Mouse (Mus musculus) left cerebral cortex, postnatal 4 days (tissue): ENCODE measurements around the gene Cxcr1. TPM values are rescaled to one million over a fixed set of nuclear protein-coding genes. Genes with fewer than 3 reads are reported as not detected.

ENCODE experiments used
- DNase-seq: peaks from one replicate; pipeline ENCODE4 v3.0.0-alpha.2; 2022
- intact Hi-C: fragments of 180-260 bp; cut with DNase I; formaldehyde crosslinking; loops from one replicate; pipeline ENCODE4 v1.15.1; 2025
- microRNA-seq: library from miRNA; unstranded; fragments of <30 nt; microRNA quantifications from one replicate; pipeline ENCODE4 v1.2.0, GENCODE M21; 2022
- total RNA-seq, 2 experiments: library from RNA; stranded (reverse); gene quantifications; 2 replicates each; pipeline ENCODE4 v1.2.3; 2021

The Cxcr1 gene
- total RNA-seq, 2 experiments from 2014 or later, result not detected

DNA sequence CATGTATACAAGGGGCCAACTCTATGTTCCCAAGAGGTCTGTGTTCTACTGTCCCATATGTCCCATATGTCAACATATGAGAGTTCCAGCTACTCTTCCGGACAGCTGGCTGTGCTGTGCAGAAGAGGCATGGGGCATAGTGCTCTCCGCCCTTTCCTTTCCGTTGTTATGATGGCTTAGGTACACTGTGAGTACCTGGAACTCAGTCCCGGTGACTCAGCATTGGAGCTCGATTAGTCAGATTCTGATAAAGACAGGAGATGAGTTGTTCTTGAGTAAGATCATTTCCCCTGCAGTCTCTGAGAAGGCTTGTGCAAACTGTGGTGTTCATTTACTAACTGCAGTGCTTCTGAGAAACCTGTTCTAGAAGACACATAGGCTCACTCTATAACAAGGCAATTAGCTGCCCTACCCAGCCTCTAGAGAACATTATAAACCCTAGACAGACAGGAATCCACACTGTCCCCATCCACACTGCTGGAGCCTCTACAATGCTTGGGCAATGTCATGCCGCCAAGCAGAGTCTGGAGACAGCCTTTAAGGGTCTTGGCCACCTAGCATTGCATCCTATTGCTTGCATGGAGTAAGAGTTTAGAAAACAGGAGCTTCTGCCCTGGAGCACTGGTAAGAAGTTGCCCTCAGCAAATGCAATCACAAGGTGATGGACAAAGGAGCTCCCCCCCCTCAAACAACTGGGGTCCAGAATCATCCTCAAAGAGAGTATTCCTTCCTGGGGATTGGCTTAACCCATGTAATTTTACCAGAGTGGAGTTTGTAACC is 45.1 kb downstream of the Cxcr1 start:
- intact Hi-C loops, result no loop called here
- no peak for DNase-seq

Small RNAs within 50 kb of the gene (microRNA-seq; reads per million reads assigned to microRNA genes)
- gene Mir1928, result not detected

Other genes with a start within 250 kb of the Cxcr1 start
- gene Tns1, start 70.2 kb downstream of the Cxcr1 start, total RNA-seq, result 10 to 100 TPM; 19.6 to 21.4 TPM
- under 1 TPM in 1 of 2 experiments, not detected in 1; 0.20 TPM for gene Rufy4, start 69.1 kb downstream of the Cxcr1 start, total RNA-seq
- gene Cxcr2, start 40.6 kb downstream of the Cxcr1 start, total RNA-seq, result under 1 TPM in 1 of 2 experiments, not detected in 1; 0.12 TPM
- 100 to 1,000 TPM; 333 to 372 TPM for gene Arpc2, start 41.5 kb upstream of the Cxcr1 start, total RNA-seq
- not detected for gene Gpbar1, start 83.9 kb upstream of the Cxcr1 start, total RNA-seq
- gene Aamp, start 90.1 kb upstream of the Cxcr1 start, total RNA-seq, result 100 to 1,000 TPM; 122 to 124 TPM
- 10 to 100 TPM; 98.6 to 99.4 TPM for gene Pnkd, start 90.3 kb upstream of the Cxcr1 start, total RNA-seq
- 1 to 10 TPM; 5.2 to 5.3 TPM for gene Tmbim1, start 111.0 kb upstream of the Cxcr1 start, total RNA-seq
- gene Catip, start 167.5 kb upstream of the Cxcr1 start, total RNA-seq, result 1 to 10 TPM in 1 of 2 experiments, under 1 TPM in 1; 0.74 to 1.1 TPM
- 1 to 10 TPM; 1.2 to 2.2 TPM for gene Slc11a1, start 180.6 kb upstream of the Cxcr1 start, total RNA-seq
- 10 to 100 TPM; 19.2 to 20.8 TPM for gene Ctdsp1, start 196.9 kb upstream of the Cxcr1 start, total RNA-seq
- gene Vil1, start 214.7 kb upstream of the Cxcr1 start, total RNA-seq, result under 1 TPM; 0.72 to 0.81 TPM